Mouse (Mus musculus): Measurements from ENCODE around the gene Kcnh2. TPM values are rescaled to one million over a fixed set of nuclear protein-coding genes. Genes with fewer than 3 reads are reported as not detected.

Kcnh2 gene
- total RNA-seq, 2 experiments from 2014 or later = 21.3 to 23.7 TPM

- DNase-seq = no peak
Measured at GRCm38 (mm10) chr5:24346313-24346712, 5.1 kb downstream of the Kcnh2 start.

GRCm38 (mm10) chr5:24344477-24345051 lies 6.8 kb downstream of the Kcnh2 start:
- no peak for DNase-seq

- no peak for DNase-seq
Measured at GRCm38 (mm10) chr5:24343977-24344436, 7.4 kb downstream of the Kcnh2 start.

GRCm38 (mm10) chr5:24343379-24343778 lies 8.0 kb downstream of the Kcnh2 start:
- DNase-seq = no peak

- no peak for DNase-seq
Measured at GRCm38 (mm10) chr5:24342966-24343365, 8.4 kb downstream of the Kcnh2 start.

GRCm38 (mm10) chr5:24342205-24342963 lies 9.0 kb downstream of the Kcnh2 start:
- DNase-seq = no peak

- no peak for DNase-seq
Measured at GRCm38 (mm10) chr5:24337821-24338220, 13.6 kb downstream of the Kcnh2 start.

- DNase-seq = no peak
Measured at GRCm38 (mm10) chr5:24337366-24337765, 14.0 kb downstream of the Kcnh2 start.

- peak in 1 of 2 experiments; percentile 42 for DNase-seq
Measured at GRCm38 (mm10) chr5:24335888-24336511, 15.4 kb downstream of the Kcnh2 start.

- no peak for DNase-seq
Measured at GRCm38 (mm10) chr5:24334749-24335148, 16.7 kb downstream of the Kcnh2 start.

- no peak for DNase-seq
Measured at GRCm38 (mm10) chr5:24332401-24332800, 19.0 kb downstream of the Kcnh2 start.

- DNase-seq = no peak
Measured at GRCm38 (mm10) chr5:24329965-24330298, 21.5 kb downstream of the Kcnh2 start.

- no peak for DNase-seq
Measured at GRCm38 (mm10) chr5:24329212-24329964, 22.0 kb downstream of the Kcnh2 start.

GRCm38 (mm10) chr5:24328813-24329211 lies 22.6 kb downstream of the Kcnh2 start:
- DNase-seq = no peak

- DNase-seq = no peak
Measured at GRCm38 (mm10) chr5:24326842-24327417, 24.5 kb downstream of the Kcnh2 start.

- DNase-seq = no peak
Measured at GRCm38 (mm10) chr5:24326166-24326841, 25.1 kb downstream of the Kcnh2 start.

- no peak for DNase-seq
Measured at GRCm38 (mm10) chr5:24325251-24325650, 26.2 kb downstream of the Kcnh2 start.

GRCm38 (mm10) chr5:24321711-24322682 lies 29.4 kb downstream of the Kcnh2 start:
- no peak for DNase-seq

- no peak for DNase-seq
Measured at GRCm38 (mm10) chr5:24320894-24321293, 30.5 kb downstream of the Kcnh2 start.

- DNase-seq = no peak
Measured at GRCm38 (mm10) chr5:24320467-24320813, 31.0 kb downstream of the Kcnh2 start.

Measured in layer of hippocampus, postnatal 36 days (tissue).